Mouse (Mus musculus) thymus, adult 2 months (tissue): ENCODE data around the gene Nrp2.

Experiments
- CTCF ChIP-seq: fragments of 200-500 bp; IDR thresholded peaks from 2 replicates; pipeline ENCODE4 v1.5.1; 2012; ENCODE audit warnings: mild to moderate bottlenecking, control low read depth, low read length, moderate library complexity, borderline replicate concordance; ENCODE audit not compliant: control insufficient read depth, poor library complexity, insufficient read depth; ENCODE audit errors: extremely low read depth
- POLR2A ChIP-seq: fragments of 200-500 bp; IDR thresholded peaks from 2 replicates; pipeline ENCODE4 v1.6.1; 2012; ENCODE audit warnings: mild to moderate bottlenecking, low read length, control low read depth, moderate library complexity; ENCODE audit not compliant: control insufficient read depth, poor library complexity, insufficient read depth; ENCODE audit errors: extremely low read depth

DNA sequence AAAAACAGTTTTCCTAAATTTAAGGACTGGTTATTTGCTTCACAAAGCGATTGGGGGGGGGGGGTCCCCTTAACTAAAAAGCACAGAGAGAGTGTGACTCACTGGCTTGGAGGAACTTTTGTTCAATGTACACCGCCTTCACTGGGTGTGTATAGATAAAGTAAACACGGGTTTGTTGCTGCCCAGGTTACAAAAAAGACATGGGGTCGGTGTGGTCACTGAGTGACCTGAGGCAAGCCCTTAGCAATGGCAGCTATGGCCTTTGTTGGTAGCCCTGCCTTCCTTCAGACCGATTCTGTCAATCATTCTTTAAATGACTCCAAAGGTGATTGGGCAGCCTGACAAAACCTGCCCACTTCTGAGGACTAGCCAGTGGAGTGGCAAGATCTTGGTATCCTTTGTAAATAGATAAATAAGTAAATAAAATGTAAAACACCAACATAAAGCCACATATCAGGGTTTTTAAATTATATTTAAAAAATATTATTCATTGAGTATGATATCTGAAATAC is 31.4 kb downstream of the Nrp2 start:
- no peak for TF ChIP-seq POLR2A
- TF ChIP-seq CTCF, result no peak
